Mouse (Mus musculus): ENCODE measurements around the gene Gm21992.

The Gm21992 gene

GRCm38 (mm10) chr19:4756193-4756911, 55.1 kb downstream of the Gm21992 start, which contains the start of gene Rbm4b:
TSS of gene Rbm4b (plus strand) at chr19:4756497.
- in situ Hi-C loops (cut with MboI; ENCODE audit: unreplicated experiment in 2 of 2), result loop anchor here (5.0 to 10.0 kb wide), 3 partner anchors 151 to 246 kb away; partner anchors contain the start of genes Bbs1 (in 1 of the 2) and Mrpl11 (in 1 of the 2)

GRCm38 (mm10) chr19:4755565-4756192, 55.7 kb downstream of the Gm21992 start:
- in situ Hi-C loops (cut with MboI; ENCODE audit: unreplicated experiment in 2 of 2), result loop anchor here (5.0 to 10.0 kb wide), 3 partner anchors 152 to 247 kb away; partner anchors contain the start of genes Bbs1 (in 1 of the 2) and Mrpl11 (in 1 of the 2)

GRCm38 (mm10) chr19:4749975-4750374, 61.4 kb downstream of the Gm21992 start:
- in situ Hi-C loops (cut with MboI; ENCODE audit: unreplicated experiment in 2 of 2), result loop anchor here in 1 of 2 experiments (10.0 kb wide), 1 partner anchor 215 kb away; the partner anchor contains the start of gene Mrpl11

- in situ Hi-C loops (cut with MboI; ENCODE audit: unreplicated experiment in 2 of 2), result no loop called here
Measured at GRCm38 (mm10) chr19:4748493-4748892, 62.9 kb downstream of the Gm21992 start.

- in situ Hi-C loops (cut with MboI; ENCODE audit: unreplicated experiment in 2 of 2), result no loop called here
Measured at GRCm38 (mm10) chr19:4747631-4748312, 63.6 kb downstream of the Gm21992 start.

- in situ Hi-C loops (cut with MboI; ENCODE audit: unreplicated experiment in 2 of 2), result no loop called here
Measured at GRCm38 (mm10) chr19:4746611-4747010, 64.8 kb downstream of the Gm21992 start.

GRCm38 (mm10) chr19:4745681-4746080, 65.7 kb downstream of the Gm21992 start:
- in situ Hi-C loops (cut with MboI; ENCODE audit: unreplicated experiment in 2 of 2), result no loop called here

- in situ Hi-C loops (cut with MboI; ENCODE audit: unreplicated experiment in 2 of 2), result no loop called here
Measured at GRCm38 (mm10) chr19:4745057-4745456, 66.4 kb downstream of the Gm21992 start.

- in situ Hi-C loops (cut with MboI; ENCODE audit: unreplicated experiment in 2 of 2), result loop anchor here (5.0 kb wide), 2 partner anchors 112 to 247 kb away; partner anchors contain the start of gene 2010003K11Rik (in 2 of the 2)
Measured at GRCm38 (mm10) chr19:4744026-4744425, 67.4 kb downstream of the Gm21992 start.

- in situ Hi-C loops (cut with MboI; ENCODE audit: unreplicated experiment in 2 of 2), result loop anchor here (5.0 kb wide), 2 partner anchors 111 to 246 kb away; partner anchors contain the start of gene 2010003K11Rik (in 2 of the 2)
Measured at GRCm38 (mm10) chr19:4743524-4743923, 67.9 kb downstream of the Gm21992 start.

GRCm38 (mm10) chr19:4742229-4742628, 69.2 kb downstream of the Gm21992 start:
- in situ Hi-C loops (cut with MboI; ENCODE audit: unreplicated experiment in 2 of 2), result loop anchor here (5.0 kb wide), 2 partner anchors 110 to 245 kb away; partner anchors contain the start of gene 2010003K11Rik (in 2 of the 2)

GRCm38 (mm10) chr19:4741482-4741881, 69.9 kb downstream of the Gm21992 start:
- in situ Hi-C loops (cut with MboI; ENCODE audit: unreplicated experiment in 2 of 2), result loop anchor here (5.0 kb wide), 2 partner anchors 109 to 244 kb away; partner anchors contain the start of gene 2010003K11Rik (in 2 of the 2)

- in situ Hi-C loops (cut with MboI; ENCODE audit: unreplicated experiment in 2 of 2), result loop anchor here (5.0 kb wide), 2 partner anchors 107 to 242 kb away; partner anchors contain the start of gene 2010003K11Rik (in 2 of the 2)
Measured at GRCm38 (mm10) chr19:4739762-4740161, 71.7 kb downstream of the Gm21992 start.

- in situ Hi-C loops (cut with MboI; ENCODE audit: unreplicated experiment in 2 of 2), result no loop called here
Measured at GRCm38 (mm10) chr19:4739053-4739452, 72.4 kb downstream of the Gm21992 start.

- in situ Hi-C loops (cut with MboI; ENCODE audit: unreplicated experiment in 2 of 2), result no loop called here
Measured at GRCm38 (mm10) chr19:4737866-4738265, 73.5 kb downstream of the Gm21992 start.

GRCm38 (mm10) chr19:4733052-4733451, 78.4 kb downstream of the Gm21992 start:
- in situ Hi-C loops (cut with MboI; ENCODE audit: unreplicated experiment in 2 of 2), result no loop called here

- in situ Hi-C loops (cut with MboI; ENCODE audit: unreplicated experiment in 2 of 2), result no loop called here
Measured at GRCm38 (mm10) chr19:4729186-4729585, 82.2 kb downstream of the Gm21992 start.

- in situ Hi-C loops (cut with MboI; ENCODE audit: unreplicated experiment in 2 of 2), result no loop called here
Measured at GRCm38 (mm10) chr19:4720671-4721244, 90.7 kb downstream of the Gm21992 start.

- in situ Hi-C loops (cut with MboI; ENCODE audit: unreplicated experiment in 2 of 2), result no loop called here
Measured at GRCm38 (mm10) chr19:4720112-4720511, 91.3 kb downstream of the Gm21992 start.

- in situ Hi-C loops (cut with MboI; ENCODE audit: unreplicated experiment in 2 of 2), result no loop called here
Measured at GRCm38 (mm10) chr19:4719351-4719764, 92.1 kb downstream of the Gm21992 start.
